Mouse (Mus musculus) layer of hippocampus, adult 11-12 months (tissue): ENCODE data around the gene 2010109A12Rik.

Experiments
- DNase-seq: peaks from one replicate; pipeline ENCODE4 v3.0.0; 2022; ENCODE audit warnings: low spot score

2010109A12Rik gene

DNA sequence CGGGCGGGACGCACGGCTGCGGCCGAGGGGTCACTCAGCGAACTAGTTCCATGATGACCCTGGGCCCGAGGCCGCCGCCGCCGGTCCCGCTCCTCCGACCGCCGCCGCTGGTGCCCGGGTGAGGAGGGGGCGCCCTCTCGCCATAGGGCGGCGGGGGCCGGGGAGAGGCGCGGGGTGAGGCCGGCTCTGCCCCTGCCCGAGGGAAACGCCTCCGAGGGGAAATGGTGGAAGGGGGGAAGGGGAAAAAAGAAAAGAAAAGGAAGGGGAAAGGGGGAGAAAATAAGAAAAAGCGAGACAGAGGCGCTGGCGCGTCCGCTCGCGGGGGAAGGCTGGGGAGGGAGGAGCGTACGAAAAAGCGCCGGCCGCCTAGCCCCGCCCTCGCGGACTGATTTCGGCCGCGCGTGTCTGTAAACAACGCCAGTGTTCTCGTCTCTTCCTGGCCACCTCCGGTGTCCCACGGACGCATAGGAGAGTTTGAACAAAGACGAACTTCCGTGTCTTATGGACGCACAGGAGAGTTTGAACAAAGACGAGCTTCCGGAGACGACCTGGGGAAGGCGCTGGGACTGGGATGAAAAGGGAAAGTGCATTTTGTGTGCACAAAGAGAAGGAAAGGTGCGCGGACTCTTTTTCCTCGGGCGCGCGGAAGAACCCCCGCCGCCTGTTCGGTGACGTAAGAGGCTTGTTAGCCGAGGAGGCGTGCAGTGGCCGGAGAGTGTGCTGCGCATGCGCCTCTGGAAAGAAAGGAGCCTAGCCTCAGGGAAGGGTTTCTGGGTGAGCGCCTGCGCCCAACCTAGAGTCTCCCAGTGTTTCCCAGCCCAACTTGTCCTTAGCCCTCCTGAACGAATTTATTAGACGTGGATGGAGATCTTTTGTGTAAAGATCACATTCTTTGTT, at the start of gene 2010109A12Rik, which contains the start of gene Ccni:
Gene 2010109A12Rik, plus strand, starts transcription at position 410 of the 897 bp plus-strand sequence.
Gene Ccni, minus strand, starts transcription at position 387 of the 897 bp plus-strand sequence.
- DNase-seq, result peak; percentile 96

GRCm38 (mm10) chr5:93163541-93163940, 42.8 kb upstream of the 2010109A12Rik start:
- peak; percentile 68 for DNase-seq

DNA sequence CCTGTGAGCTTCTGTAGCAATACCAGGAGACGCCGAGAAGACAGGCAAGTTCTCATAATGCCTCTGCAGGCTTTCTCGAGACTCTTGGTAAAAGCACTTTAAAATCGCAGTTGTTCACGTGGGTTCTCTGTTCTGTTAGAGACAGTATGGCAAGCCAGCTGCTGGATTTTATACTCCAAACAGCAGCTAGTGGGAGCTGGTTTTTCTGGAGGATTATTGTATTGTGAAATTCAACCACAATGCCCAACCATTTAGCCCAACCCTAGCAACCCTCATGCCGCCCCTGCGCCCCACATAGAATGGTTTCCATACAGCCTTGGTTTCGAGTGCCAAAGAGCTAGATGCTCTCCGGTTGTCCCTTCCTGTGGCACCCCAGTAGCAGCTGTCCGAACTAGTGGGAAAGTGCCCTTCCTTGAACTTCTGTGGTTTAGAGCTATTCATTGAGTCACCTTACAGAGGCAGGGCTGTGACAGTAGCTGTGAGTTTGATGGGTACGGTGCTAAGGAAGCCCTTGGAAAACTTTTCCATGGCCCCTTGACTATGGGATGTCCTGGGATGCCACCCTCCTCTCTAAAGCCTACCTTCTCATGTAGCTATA, 38.3 kb upstream of the 2010109A12Rik start:
- no peak for DNase-seq

DNA sequence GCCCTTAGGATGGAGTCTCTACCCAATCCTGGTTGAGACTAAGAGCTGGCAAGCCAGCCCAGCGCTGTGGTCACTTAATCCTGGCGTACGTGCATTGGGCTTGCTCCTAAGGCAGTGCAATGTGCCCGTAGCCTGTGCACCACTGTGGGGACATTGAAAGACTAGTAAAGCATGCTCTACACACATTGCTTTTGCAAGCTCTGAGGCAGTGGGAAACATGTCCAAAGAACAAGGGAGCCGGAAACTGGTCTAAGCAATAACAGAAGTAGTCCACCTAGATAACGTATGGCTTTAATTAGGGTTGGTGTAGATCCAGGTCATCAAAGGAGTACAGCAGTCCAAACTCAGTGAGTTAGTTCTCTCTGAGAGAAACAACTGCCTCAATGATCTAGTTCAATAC, 37.7 kb upstream of the 2010109A12Rik start:
- DNase-seq, result no peak

- DNase-seq, result no peak
These were observed 34.9 kb upstream of the 2010109A12Rik start for GRCm38 (mm10) chr5:93171420-93171819.

- DNase-seq, result no peak
These were observed 33.8 kb upstream of the 2010109A12Rik start for GRCm38 (mm10) chr5:93172536-93172935.

DNA sequence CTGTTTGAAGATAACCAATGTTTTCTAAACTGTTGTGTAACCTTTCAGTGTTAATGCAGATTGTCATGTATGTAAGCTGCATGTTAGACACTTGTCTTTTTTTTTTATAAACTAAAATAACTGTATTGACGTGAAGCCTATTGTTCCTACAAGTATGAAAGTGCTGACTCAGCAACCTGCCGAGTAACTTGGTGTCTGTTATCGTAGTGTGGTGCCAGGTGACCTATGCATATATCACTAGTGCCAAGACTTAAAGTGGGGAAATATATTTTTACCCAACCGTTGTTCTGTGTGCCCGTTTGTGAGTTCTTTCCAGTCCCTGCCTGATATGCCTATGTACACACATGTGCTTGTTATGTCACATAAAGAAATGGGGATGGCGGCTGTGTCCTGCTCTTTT, 31.6 kb upstream of the 2010109A12Rik start:
- no peak for DNase-seq

GRCm38 (mm10) chr5:93178616-93179015, 27.7 kb upstream of the 2010109A12Rik start:
- DNase-seq, result peak; percentile 43

GRCm38 (mm10) chr5:93180252-93180651, 26.1 kb upstream of the 2010109A12Rik start:
- no peak for DNase-seq

GRCm38 (mm10) chr5:93183311-93183710, 23.0 kb upstream of the 2010109A12Rik start:
- DNase-seq, result no peak

DNA sequence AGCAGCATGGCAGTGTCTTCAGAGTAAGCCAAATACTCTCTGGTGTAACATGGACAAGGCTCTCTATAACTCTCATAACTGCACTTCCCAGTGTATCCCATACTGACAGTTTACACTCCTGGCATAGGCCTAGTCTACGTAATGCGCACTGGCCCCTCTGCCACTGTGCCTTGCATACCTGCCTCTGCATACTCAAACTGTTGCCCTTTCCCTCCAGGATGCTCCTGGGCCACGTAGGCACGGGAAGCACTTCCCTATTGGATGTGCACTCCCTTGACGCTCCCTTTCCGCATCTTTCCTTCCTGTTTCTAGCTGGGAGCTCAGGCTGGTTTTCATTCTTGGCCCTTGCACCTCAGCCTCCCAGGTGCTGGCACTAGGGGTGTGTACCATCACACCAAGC, 21.8 kb upstream of the 2010109A12Rik start:
- DNase-seq, result no peak

DNA sequence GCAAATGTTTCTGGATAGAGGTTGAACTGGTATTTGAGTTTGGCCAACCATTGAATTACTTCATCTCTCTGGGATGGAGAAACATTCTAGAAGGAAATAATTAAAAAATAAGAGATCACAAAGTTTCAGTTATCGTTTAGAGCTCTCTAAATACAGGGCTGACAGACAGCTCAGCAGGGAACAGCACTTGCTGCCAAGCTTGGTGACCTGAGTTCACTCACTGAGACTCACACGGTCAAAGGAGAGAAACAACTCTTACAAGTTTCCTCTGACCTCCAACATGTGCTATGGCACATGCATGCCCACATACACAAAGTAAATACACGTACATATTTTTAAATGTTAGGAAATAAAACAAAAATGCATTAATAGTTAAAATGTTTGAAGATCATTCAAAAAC, 16.7 kb upstream of the 2010109A12Rik start:
- DNase-seq, result no peak

GRCm38 (mm10) chr5:93190428-93190827, 15.9 kb upstream of the 2010109A12Rik start:
- no peak for DNase-seq

- DNase-seq, result no peak
These were observed 8.1 kb upstream of the 2010109A12Rik start for GRCm38 (mm10) chr5:93198232-93198631.

GRCm38 (mm10) chr5:93201181-93201580, 5.1 kb upstream of the 2010109A12Rik start:
- DNase-seq, result no peak

DNA sequence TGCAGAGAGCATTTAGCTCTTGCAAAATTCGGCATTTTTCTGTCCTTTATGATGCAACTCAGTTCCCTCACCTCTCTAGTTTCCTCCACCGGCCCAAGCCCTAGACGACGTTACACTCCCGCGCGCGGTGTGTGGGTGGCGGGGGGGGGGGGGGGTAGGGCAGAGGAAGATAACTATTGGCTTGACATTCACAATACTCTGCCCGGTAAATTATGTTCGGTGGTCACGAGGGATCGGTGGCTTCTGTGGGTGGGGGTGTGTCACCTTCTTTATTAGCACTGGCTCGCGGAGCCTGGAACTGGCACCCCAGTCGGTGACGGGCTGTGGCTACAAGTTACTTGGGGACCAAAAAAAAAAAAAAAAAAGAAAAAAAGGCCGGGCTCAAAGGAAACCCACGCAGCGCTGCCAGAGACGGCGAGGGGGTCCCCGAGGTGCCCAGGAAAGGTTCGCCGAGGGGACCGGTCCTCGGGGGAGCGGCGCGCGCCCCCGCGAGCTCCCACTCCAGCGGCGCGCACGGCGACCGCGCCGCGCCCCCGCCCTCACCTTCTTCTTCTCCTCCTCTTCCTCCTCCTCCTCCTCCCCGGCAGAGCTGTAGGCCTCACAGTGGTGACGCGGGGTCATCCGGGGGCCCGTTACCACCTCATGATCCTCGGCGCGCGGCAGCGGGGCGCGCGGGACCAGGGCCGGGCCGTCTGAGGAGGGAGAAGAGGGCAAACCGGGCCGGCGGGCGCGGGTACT, 778 bp upstream of the 2010109A12Rik start:
- DNase-seq, result peak; percentile 64

- DNase-seq, result peak; percentile 58
These were observed 659 bp downstream of the 2010109A12Rik start for GRCm38 (mm10) chr5:93207006-93207348.

DNA sequence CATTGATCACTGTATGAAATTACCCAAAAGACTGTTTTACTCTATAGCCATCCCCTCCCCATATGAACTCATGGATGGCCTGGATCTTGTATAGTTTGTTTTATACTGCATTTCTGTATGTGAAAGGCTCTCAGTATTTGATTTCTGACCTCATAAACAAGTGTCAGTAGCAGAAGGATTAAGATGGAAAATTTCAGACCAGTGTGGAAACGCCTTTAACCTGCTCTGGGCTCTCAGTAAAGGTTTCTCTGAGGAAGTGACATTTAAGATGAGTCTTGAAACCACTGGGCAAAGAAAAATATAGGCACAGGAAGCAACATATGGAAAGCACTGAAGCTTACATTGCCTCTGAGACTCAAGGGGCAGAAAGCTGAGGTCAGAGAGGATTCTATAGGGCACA, 1.2 kb downstream of the 2010109A12Rik start:
- DNase-seq, result no peak

- no peak for DNase-seq
These were observed 12.1 kb downstream of the 2010109A12Rik start for GRCm38 (mm10) chr5:93218375-93218774.

GRCm38 (mm10) chr5:93221661-93222060, 15.3 kb downstream of the 2010109A12Rik start:
- DNase-seq, result no peak

DNA sequence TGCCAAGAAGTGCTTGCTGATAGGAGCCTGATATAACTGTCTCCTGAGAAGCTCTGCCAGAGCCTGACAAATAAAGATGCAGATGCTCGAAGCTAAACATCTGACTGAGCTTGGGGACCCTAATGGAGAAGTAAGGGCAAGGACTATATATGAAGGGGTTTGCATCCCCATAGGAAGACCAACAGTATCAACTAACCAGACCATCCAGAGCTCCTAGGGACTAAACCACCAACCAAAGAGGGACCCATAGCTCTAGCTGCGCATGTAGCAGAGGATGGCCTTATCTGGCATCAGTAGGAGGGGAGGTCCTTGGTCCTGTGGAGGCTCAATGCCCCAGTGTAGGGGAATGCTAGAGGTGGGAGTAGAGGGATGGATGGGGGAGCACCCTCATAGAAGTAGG, 18.2 kb downstream of the 2010109A12Rik start:
- no peak for DNase-seq

DNA sequence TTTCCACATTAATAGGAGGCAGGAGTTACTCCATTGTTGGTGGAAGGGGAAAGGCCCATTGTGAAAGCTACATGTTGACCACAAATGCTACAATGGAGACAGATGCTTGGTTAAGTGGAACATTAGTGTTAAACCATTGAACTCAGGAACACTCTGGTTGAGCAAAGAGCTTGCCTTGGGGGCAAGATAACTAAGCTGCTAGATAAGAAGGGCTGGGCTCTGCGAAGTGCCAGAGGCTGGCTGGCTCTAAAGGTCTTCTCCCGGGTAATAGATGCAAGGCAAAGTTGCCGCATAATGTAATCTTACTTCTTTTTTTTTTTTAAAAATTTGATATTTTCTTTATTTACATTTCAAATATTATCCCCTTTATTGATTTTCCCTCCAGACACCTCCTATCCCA, 20.8 kb downstream of the 2010109A12Rik start:
- DNase-seq, result no peak

DNA sequence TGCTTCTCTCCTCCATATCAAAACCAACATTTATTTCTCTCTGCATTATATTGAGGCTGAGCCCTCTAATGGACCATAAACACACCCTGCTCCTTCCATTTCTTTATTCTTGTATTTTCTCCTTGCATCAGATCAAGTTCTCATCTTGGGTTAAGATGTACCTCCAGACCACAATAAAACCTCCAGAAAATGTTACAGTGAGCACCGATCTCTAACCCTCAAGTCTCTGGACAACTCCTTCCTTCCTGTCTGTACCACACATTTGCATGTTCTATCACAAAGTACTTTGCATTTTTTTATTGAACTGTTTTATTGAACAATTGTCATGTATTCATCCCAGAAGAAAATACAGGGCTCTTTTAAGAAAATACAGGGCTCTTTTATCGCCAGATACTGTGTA, 23.2 kb downstream of the 2010109A12Rik start:
- DNase-seq, result no peak
